Mouse (Mus musculus) mature B cell (primary cell): ENCODE measurements around the gene Tspyl3.

ENCODE experiments used
- in situ Hi-C: fragments of 300-500 bp; cut with MboI; formaldehyde crosslinking; loops from 2 replicates; pipeline ENCODE4 v1.14.3; 2019

Tspyl3 gene

GRCm38 (mm10) chr2:153227959-153228358 is 2.7 kb upstream of the Tspyl3 start:
- in situ Hi-C loops, result no loop called here

GRCm38 (mm10) chr2:153225595-153225953 is 333 bp upstream of the Tspyl3 start:
- in situ Hi-C loops, result no loop called here

DNA sequence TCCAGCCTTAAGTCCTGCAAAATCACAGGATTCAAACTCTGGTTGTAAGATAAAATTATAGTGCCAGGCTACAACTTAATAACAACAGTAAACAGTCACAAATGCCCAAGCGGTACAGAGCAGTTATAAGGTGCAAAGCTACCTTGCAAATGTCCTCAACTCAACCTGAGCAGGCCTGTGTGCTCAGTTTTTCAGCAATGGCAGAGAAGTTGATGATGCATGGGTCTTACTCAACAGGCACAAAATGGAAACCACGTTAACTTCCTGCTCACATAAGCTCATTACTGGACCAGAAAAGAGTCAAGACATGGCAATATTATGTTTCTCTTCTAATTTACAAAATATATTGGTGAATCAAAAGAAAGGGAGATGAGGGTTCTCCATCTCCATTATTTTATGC is 2.7 kb downstream of the Tspyl3 start:
- in situ Hi-C loops, result no loop called here

DNA sequence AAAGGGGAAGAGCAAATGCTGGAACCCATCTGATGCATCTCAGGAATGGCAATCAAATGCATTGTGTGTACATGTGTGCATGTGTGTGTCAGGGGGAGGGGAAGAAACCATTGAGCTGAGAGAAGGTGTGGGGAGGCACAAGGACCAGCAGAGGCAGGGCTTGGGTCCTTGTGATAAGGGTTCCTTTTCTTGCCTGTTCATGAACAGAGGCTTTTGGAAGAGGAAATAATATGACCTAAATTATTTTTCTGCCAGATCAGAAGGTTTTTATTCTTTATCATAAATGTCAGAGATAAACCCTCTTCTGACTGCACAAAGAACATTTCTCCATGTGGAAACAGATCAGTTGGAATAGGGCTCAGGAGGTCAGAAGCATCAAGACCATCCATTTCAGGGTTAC is 3.1 kb downstream of the Tspyl3 start:
- in situ Hi-C loops, result no loop called here

DNA sequence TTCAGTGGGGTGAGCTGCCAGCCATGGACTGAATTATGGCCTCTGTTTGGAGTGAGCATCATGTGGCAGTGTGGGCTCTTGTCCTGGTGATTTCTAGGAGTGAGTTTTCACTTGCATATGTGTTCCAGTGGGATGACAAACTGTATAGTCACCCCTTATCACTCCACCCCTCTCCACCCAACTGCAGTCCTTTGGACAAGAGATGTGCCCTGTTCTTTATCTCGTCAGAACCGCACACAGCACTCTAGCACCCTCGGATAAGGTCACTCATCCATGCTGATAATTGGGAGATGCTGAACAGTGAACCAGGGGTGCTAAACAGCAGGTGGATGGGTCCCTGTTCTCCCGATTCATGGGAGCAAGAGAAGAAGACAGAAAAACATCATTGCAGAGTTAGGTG is 3.6 kb downstream of the Tspyl3 start:
- in situ Hi-C loops, result no loop called here

DNA sequence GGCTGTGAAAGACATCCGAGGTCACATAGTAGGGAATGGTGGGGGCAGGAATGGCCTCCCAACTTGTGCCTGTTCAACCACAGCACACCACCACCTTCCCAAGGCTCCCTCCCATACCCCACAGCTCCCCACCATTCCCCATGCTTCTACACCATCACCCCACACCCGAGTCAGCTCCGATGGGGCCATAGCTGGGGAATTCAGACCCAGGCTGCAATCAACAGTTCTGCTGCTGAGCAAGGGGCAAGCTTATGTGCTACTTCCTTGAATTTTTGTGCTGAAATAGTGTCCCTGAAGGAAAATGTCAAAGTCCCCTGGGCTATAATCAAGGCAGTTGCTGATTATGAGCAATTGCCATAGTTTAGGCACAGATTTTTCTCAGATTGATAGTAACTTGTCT is 6.7 kb downstream of the Tspyl3 start:
- in situ Hi-C loops, result no loop called here

DNA sequence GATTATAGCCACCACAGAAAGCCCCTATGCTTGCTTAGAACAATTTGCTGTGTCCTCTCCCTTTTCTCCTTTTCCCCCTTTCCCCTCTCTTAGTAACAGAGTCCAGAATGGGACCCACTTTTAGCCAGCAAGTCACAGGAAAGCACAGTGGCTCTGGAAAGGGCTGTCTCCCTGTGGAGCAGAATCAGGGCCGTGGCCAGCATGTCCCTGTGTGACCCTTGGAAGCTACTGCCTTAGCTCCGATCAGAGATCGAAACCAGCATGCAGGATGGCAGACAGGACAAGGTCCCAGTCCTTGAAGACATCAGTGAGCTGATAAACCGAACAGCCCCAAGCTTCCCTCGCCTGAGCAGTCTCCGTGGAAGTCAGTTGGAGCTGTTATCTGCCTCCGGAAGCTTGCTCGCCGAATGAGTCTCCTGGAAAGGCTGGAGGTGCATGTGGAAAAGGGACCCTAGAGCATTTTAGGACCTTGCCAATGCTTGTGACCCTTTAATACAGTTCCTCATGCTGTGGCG is 7.4 kb downstream of the Tspyl3 start:
- in situ Hi-C loops, result no loop called here

DNA sequence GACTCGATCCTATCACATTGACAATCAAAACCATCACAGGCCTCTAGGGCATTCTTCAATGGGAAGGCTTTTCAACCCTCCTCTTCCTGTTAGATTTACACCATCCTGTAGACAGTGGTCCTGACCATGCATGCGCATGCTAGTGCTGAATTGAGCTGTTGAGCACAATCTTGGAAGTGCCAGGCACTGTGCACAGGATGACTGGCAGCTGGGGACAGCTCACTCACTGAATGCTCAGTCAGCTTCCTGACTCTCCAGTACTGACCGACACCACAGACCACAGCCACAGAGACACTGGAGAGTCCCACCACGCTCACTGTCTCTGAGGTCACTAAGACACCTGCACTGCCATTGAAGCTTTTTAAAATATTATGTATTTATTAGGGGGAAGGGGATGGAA is 9.8 kb downstream of the Tspyl3 start:
- in situ Hi-C loops, result no loop called here

GRCm38 (mm10) chr2:153214771-153215259 is 10.4 kb downstream of the Tspyl3 start:
- in situ Hi-C loops, result no loop called here

DNA sequence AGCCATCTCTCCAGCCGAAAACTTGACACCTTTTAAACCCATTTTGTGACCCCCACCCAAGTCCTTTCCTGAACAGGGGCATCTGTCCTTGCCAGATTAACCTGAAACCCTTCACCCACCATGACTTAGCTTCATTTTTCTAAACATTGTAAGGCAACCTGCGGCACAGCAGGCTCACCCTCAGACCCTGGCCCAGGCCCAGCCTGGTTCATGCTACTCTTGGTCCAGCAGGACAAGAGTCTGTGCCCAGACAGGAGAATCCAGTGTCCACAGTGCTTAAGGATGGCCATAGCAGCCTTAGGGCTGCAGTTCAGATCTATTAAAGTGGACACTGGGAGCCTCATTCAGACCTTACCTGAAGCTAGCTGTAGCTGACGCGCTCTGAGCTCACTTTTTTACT is 11.9 kb downstream of the Tspyl3 start:
- in situ Hi-C loops, result no loop called here

DNA sequence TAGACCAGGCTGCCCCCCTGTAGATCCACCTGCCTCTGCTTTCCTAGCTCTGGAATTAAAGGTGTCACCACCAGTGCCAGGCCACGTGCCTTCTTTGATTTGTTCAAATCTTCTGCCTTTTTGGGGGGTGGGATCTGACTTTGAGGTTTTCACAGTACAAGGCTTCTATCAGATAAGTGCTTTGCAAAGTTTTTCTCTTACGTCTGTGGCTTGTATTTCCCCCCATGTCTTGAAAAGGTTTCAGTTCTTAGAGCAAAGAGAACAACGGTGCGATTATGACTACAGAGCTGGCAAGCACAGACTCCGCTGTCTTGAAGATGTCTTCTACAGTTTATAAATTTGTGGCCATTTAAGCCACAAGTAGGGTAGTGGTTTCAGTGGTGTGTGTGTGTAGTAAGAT is 13.8 kb downstream of the Tspyl3 start:
- in situ Hi-C loops, result no loop called here

DNA sequence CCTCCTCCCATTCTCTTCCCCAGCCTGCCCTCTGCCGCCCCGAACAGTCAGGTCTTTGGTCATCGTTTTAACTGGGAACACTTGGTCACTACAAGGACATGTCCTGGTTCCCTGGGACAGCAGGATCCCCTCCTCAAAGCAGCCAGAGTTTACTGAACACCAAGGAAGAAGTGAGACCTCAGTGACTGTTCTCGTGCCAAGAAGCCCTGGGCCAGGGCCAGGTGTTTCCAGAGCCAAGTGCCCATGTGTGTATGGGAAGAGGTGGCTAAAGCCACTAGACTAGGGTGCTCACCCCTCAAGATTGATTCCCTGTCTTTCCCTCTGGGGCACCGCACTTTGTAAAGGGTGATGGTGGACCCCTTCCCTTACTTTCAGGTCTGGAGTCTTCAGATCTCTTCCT is 16.0 kb downstream of the Tspyl3 start:
- in situ Hi-C loops, result no loop called here

GRCm38 (mm10) chr2:153208149-153208548 is 17.1 kb downstream of the Tspyl3 start:
- in situ Hi-C loops, result no loop called here

DNA sequence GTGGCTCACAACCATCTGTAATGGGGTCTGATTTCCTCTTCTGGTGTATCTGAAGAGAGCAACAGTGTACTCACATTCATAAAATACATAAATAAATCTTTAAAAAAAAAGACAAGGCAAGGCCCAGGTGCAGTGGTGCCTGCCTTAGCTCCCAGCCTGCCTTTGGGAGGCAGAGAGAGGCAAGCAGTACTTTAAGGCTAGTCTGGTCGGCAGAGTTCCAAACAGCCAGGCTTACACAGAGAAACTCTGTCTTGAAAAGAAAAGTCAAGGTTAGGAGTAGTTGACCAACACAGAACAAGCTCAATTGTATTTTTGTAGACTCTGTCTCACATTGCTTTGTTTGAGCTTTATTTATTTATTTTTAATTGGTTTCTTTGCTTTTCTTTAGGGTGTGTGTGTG is 22.5 kb downstream of the Tspyl3 start:
- in situ Hi-C loops, result no loop called here

DNA sequence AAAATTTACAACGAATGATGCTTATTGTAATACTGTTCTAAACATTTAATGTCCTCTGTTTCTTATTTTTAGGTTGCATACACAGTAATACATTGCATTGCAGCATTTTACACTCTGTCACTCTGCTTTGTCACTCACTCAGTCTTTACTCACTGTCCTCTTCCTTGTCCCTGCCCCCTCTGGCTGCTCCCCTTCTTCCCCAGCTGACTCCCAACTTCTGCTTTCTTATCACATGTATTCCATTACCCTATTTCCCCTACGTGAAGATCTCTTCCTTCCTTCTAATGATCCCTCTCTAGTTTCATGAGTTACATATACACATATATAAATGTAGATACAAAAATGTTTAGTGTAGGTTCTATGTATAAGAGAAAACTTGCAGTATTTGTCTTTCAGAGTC is 26.1 kb downstream of the Tspyl3 start:
- in situ Hi-C loops, result no loop called here

- in situ Hi-C loops, result no loop called here
These were observed 26.8 kb downstream of the Tspyl3 start for GRCm38 (mm10) chr2:153198485-153198884.

DNA sequence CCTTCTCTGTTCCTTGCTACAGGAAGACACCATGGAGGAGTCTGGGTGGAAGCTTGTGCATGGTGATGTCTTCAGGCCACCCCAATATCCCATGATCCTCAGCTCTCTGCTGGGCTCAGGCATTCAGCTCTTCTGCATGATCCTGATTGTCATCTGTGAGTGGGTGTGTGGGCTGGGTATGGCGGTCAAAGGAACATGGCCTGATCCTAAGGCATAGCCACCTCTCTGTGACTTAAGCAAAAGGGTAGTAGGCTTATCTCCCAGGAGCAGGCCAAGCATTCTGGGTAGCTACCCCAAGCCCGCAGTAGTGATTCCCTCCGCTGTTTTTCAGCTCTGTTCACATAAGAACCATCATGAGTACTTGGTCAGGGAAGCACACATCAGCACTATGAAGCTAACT is 31.0 kb downstream of the Tspyl3 start:
- in situ Hi-C loops, result no loop called here

DNA sequence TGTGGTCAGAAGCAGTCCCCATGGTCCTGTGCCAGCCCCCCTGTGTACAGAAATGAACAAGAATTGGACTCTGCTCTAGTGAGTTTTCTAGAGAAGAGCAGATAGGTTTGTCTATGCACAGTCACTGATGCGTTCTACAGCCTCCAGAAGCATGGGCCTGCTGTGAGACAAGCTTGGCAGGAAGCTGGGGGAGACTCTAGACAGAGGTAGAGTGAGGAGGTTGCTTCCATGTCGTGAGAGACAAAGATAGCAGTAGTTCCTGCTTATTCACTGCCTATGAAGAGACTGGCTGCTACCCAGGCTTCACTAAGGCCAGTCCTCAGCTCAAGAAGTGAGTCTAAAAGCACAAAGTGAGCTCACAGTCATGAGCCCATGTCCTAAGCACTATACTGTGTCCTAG is 34.0 kb downstream of the Tspyl3 start:
- in situ Hi-C loops, result no loop called here

GRCm38 (mm10) chr2:153187848-153188247 is 37.4 kb downstream of the Tspyl3 start:
- in situ Hi-C loops, result no loop called here

GRCm38 (mm10) chr2:153186176-153186591 is 39.1 kb downstream of the Tspyl3 start:
- in situ Hi-C loops, result no loop called here

GRCm38 (mm10) chr2:153179961-153180360 is 45.3 kb downstream of the Tspyl3 start:
- in situ Hi-C loops, result no loop called here

GRCm38 (mm10) chr2:153179126-153179860 is 45.9 kb downstream of the Tspyl3 start:
- in situ Hi-C loops, result no loop called here

DNA sequence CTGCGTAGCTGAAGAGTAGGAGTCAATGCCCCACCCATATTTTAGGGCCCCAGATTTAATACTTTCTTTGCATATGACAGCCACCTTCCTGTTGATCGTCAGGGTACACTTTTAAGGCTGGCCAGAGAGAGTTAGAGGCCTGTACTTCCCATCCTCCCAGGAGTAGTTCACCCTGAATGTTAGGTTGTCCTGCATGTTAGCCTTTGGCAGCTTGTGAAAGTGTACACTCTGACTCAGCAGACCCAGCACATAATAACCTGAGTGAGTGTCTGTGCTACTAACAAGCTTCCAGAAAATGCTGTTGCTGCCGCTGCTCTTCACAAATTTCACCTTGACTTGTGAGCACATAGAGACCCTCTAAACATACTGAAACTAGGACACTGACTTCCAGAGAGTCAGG is 48.1 kb downstream of the Tspyl3 start:
- in situ Hi-C loops, result no loop called here

DNA sequence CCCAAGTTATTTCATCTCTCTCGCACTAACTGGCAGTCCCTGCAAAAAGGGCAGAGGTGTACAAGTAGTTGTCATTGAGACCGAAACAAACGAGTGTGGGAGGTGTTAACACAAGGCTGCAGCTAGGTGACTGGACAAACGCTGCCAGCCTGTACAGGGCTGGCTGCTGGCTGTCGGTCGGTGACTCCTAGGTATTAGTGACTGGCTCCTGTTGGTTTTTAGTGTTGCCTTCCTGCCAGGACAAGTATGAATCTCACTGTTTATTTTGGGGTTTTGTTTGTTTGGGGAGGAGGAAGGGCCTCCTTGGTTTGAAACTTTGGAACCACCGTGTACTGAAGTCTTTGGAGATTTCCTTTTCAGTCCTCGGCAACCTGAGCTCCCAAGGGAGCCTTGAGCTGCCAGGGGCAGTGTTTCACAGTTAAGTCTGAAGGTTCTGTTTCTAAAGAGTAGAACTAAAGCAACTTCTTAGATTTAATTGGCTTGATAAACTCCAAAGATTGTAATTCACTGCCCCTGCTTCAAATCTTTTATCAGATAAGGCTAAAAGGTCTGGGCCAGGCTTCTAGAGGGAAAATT is 49.2 kb downstream of the Tspyl3 start:
- in situ Hi-C loops, result no loop called here
